Mouse (Mus musculus): ENCODE measurements around the gene Mylk2. TPM values are rescaled to one million over a fixed set of nuclear protein-coding genes. Genes with fewer than 3 reads are reported as not detected.

The Mylk2 gene
- polyA plus RNA-seq, 2 experiments = not detected

- ATAC-seq (ENCODE audit: insufficient read depth) (no peak), DNase-seq (ENCODE audit: low read depth in 3 of 3, low spot score in 3 of 3) (no peak)
- H3K4me3 ChIP-seq (ENCODE audit: insufficient read depth in 1 of 2, low read depth in 2 of 2, low read length in 2 of 2) = no peak overlapping the region
- H3K27ac ChIP-seq = no peak overlapping the region
- H3K4me2 ChIP-seq (ENCODE audit: low read depth) = no peak overlapping the region
- no peaks in the 10 kb centered on the region for H3K9me3 ChIP-seq (ENCODE audit: control insufficient read depth, low read length)
- peaks cover 0 to 2% of the 10 kb centered on the region in 2 experiments; a peak in 1 of 4 replicates for H3K4me1 ChIP-seq (replicated peaks; ENCODE audit: control insufficient read depth in 2 of 2, insufficient read depth in 2 of 2, low read length in 1 of 2)
- no peaks in the 10 kb centered on the region for H3K36me3 ChIP-seq (replicated peaks; ENCODE audit: control insufficient read depth, insufficient read depth, low read depth)
- TF ChIP-seq EP300 (IDR thresholded peaks at IDR 0.05; ENCODE audit: low read depth) = no peak
- H3K9ac ChIP-seq (replicated peaks) = no peak overlapping the region
- WGBS (ENCODE audit: insufficient replicate concordance) = 65% methylated on average over 5 of the region's 5 CpGs
- H3K27me3 ChIP-seq (ENCODE audit: control insufficient read depth, insufficient read depth, low read length) = peaks cover 18% of the 10 kb centered on the region
These were observed 5.0 kb downstream of the Mylk2 start for GRCm38 (mm10) chr2:152916111-152916510.

GRCm38 (mm10) chr2:152917671-152918070 is 6.5 kb downstream of the Mylk2 start:
- H3K4me2 ChIP-seq (ENCODE audit: low read depth) = no peak overlapping the region
- H3K9ac ChIP-seq (replicated peaks) = no peak overlapping the region
- H3K9me3 ChIP-seq (ENCODE audit: control insufficient read depth, low read length) = no peaks in the 10 kb centered on the region
- no peak overlapping the region for H3K27ac ChIP-seq
- TF ChIP-seq EP300 (IDR thresholded peaks at IDR 0.05; ENCODE audit: low read depth) = no peak
- TF ChIP-seq CTCF (IDR thresholded peaks at IDR 0.05; ENCODE audit: low read depth) = no peak
- no peak for DNase-seq (ENCODE audit: low read depth in 3 of 3, low spot score in 3 of 3)
- peaks cover 0 to 2% of the 10 kb centered on the region in 2 experiments; a peak in 1 of 4 replicates for H3K4me1 ChIP-seq (replicated peaks; ENCODE audit: control insufficient read depth in 2 of 2, insufficient read depth in 2 of 2, low read length in 1 of 2)
- no peak for ATAC-seq (ENCODE audit: insufficient read depth)
- peaks cover 8% of the 10 kb centered on the region for H3K27me3 ChIP-seq (ENCODE audit: control insufficient read depth, insufficient read depth, low read length)
- H3K4me3 ChIP-seq (ENCODE audit: insufficient read depth in 1 of 2, low read depth in 2 of 2, low read length in 2 of 2) = no peak overlapping the region
- H3K36me3 ChIP-seq (replicated peaks; ENCODE audit: control insufficient read depth, insufficient read depth, low read depth) = no peaks in the 10 kb centered on the region
- 55% methylated on average over 9 of the region's 9 CpGs for WGBS (ENCODE audit: insufficient replicate concordance)

GRCm38 (mm10) chr2:152922376-152922775 is 11.2 kb downstream of the Mylk2 start:
- no peaks in the 10 kb centered on the region for H3K36me3 ChIP-seq (replicated peaks; ENCODE audit: control insufficient read depth, insufficient read depth, low read depth)
- DNase-seq (ENCODE audit: low read depth in 3 of 3, low spot score in 3 of 3) (no peak), ATAC-seq (ENCODE audit: insufficient read depth) (no peak)
- H3K27ac ChIP-seq = no peak overlapping the region
- no peak for TF ChIP-seq EP300 (IDR thresholded peaks at IDR 0.05; ENCODE audit: low read depth)
- no peak for TF ChIP-seq CTCF (IDR thresholded peaks at IDR 0.05; ENCODE audit: low read depth)
- H3K9ac ChIP-seq (replicated peaks) = no peak overlapping the region
- H3K4me1 ChIP-seq (replicated peaks; ENCODE audit: control insufficient read depth in 2 of 2, insufficient read depth in 2 of 2, low read length in 1 of 2) = no peaks in the 10 kb centered on the region; a peak in 1 of 4 replicates
- WGBS (ENCODE audit: insufficient replicate concordance) = 55% methylated on average over 7 of the region's 7 CpGs
- H3K4me2 ChIP-seq (ENCODE audit: low read depth) = no peak overlapping the region
- no peaks in the 10 kb centered on the region for H3K27me3 ChIP-seq (ENCODE audit: control insufficient read depth, insufficient read depth, low read length)
- no peak overlapping the region for H3K4me3 ChIP-seq (ENCODE audit: insufficient read depth in 1 of 2, low read depth in 2 of 2, low read length in 2 of 2)
- no peaks in the 10 kb centered on the region for H3K9me3 ChIP-seq (ENCODE audit: control insufficient read depth, low read length)

GRCm38 (mm10) chr2:152923621-152924020 is 12.5 kb downstream of the Mylk2 start:
- 70% methylated on average over 3 of the region's 3 CpGs for WGBS (ENCODE audit: insufficient replicate concordance)
- Histone ChIP-seq H3K4me2 (ENCODE audit: low read depth) (no peak overlapping the region), H3K27ac (no peak overlapping the region), H3K4me1 (replicated peaks; ENCODE audit: control insufficient read depth in 2 of 2, insufficient read depth in 2 of 2, low read length in 1 of 2) (peaks cover 0 to 2% of the 10 kb centered on the region in 2 experiments; a peak in 1 of 4 replicates), H3K4me3 (ENCODE audit: insufficient read depth in 1 of 2, low read depth in 2 of 2, low read length in 2 of 2) (no peak overlapping the region), H3K9ac (replicated peaks) (no peak overlapping the region), H3K9me3 (ENCODE audit: control insufficient read depth, low read length) (no peaks in the 10 kb centered on the region), H3K36me3 (replicated peaks; ENCODE audit: control insufficient read depth, insufficient read depth, low read depth) (no peaks in the 10 kb centered on the region), H3K27me3 (ENCODE audit: control insufficient read depth, insufficient read depth, low read length) (no peaks in the 10 kb centered on the region)
- no peak for ATAC-seq (ENCODE audit: insufficient read depth)
- TF ChIP-seq CTCF (IDR thresholded peaks at IDR 0.05; ENCODE audit: low read depth) = no peak
- no peak for TF ChIP-seq EP300 (IDR thresholded peaks at IDR 0.05; ENCODE audit: low read depth)
- DNase-seq (ENCODE audit: low read depth in 3 of 3, low spot score in 3 of 3) = no peak

GRCm38 (mm10) chr2:152924128-152924527 is 13.0 kb downstream of the Mylk2 start:
- Histone ChIP-seq H3K27ac (no peak overlapping the region), H3K27me3 (ENCODE audit: control insufficient read depth, insufficient read depth, low read length) (no peaks in the 10 kb centered on the region), H3K4me2 (ENCODE audit: low read depth) (no peak overlapping the region), H3K4me3 (ENCODE audit: insufficient read depth in 1 of 2, low read depth in 2 of 2, low read length in 2 of 2) (no peak overlapping the region), H3K9me3 (ENCODE audit: control insufficient read depth, low read length) (no peaks in the 10 kb centered on the region), H3K4me1 (replicated peaks; ENCODE audit: control insufficient read depth in 2 of 2, insufficient read depth in 2 of 2, low read length in 1 of 2) (peaks cover 0 to 5% of the 10 kb centered on the region in 2 experiments; a peak in 1 of 4 replicates), H3K9ac (replicated peaks) (no peak overlapping the region), H3K36me3 (replicated peaks; ENCODE audit: control insufficient read depth, insufficient read depth, low read depth) (no peaks in the 10 kb centered on the region)
- ATAC-seq (ENCODE audit: insufficient read depth) (no peak), DNase-seq (ENCODE audit: low read depth in 3 of 3, low spot score in 3 of 3) (no peak)
- WGBS (ENCODE audit: insufficient replicate concordance) = 46% methylated on average over 8 of the region's 8 CpGs
- no peak for TF ChIP-seq EP300 (IDR thresholded peaks at IDR 0.05; ENCODE audit: low read depth)
- no peak for TF ChIP-seq CTCF (IDR thresholded peaks at IDR 0.05; ENCODE audit: low read depth)

All from liver, embryonic 14.5 days (tissue).